ENCODE assay signal across 9 mouse cellular contexts in genomic region chr15:96848150-96848549, GRCm38 (mm10).
DNase-seq lines count a peak whose midpoint lies in the region; ATAC-seq and TF ChIP-seq lines count a peak whose summit lies in the region.
"Had no signal": no experiment of that assay in that cellular context is flagged by ENCODE, and none has a peak within 500 bp of the region (broad histone marks: within the 10 kb centered on the region; RNA-seq: fewer than 3 reads in every experiment).

No protein-coding gene starts in this region.

- H3K4me3 ChIP-seq in midbrain, embryonic 10.5 days: no peak overlapping the region
- no peak overlapping the region for H3K4me3 ChIP-seq in midbrain, embryonic 15.5 days
- H3K4me3 ChIP-seq in embryonic fibroblast, embryonic 13.5 days (ENCODE audit: insufficient read depth, low read length): no peak overlapping the region
- no peak overlapping the region for H3K4me3 ChIP-seq in midbrain, embryonic 16.5 days (ENCODE audit: low read depth, low read length)
- H3K4me3 ChIP-seq: neural tube, embryonic 13.5 days had no signal

- no peaks in the 10 kb centered on the region for H3K9me3 ChIP-seq in midbrain, embryonic 10.5 days (replicated peaks)
- no peaks in the 10 kb centered on the region for H3K9me3 ChIP-seq in midbrain, embryonic 15.5 days
- H3K9me3 ChIP-seq in midbrain, embryonic 16.5 days (replicated peaks; ENCODE audit: control insufficient read depth, low read length, poor library complexity, severe bottlenecking): no peaks in the 10 kb centered on the region
- H3K9me3 ChIP-seq: neural tube, embryonic 13.5 days had no signal

- peak; percentile 21 to 60 for DNase-seq in cerebellum, postnatal 14 days
- DNase-seq in cerebellum, adult 9-10 months: no peak
- DNase-seq in midbrain, embryonic 10.5 days (ENCODE audit: low spot score): peak; percentile 27
- peak; percentile 23 to 67 for DNase-seq in spleen, postnatal 10 days (ENCODE audit: low spot score in 2 of 2)
- DNase-seq in right cerebral cortex, postnatal 36 days (ENCODE audit: low spot score in 2 of 2): no peak

- no peak overlapping the region for H3K27ac ChIP-seq in midbrain, embryonic 10.5 days (replicated peaks)
- no peak overlapping the region for H3K27ac ChIP-seq in midbrain, embryonic 15.5 days
- H3K27ac ChIP-seq in embryonic fibroblast, embryonic 13.5 days (ENCODE audit: insufficient read depth, low read length): no peak overlapping the region
- no peak overlapping the region for H3K27ac ChIP-seq in midbrain, embryonic 16.5 days (ENCODE audit: low read length)
- H3K27ac ChIP-seq: neural tube, embryonic 13.5 days had no signal

- no peaks in the 10 kb centered on the region for H3K27me3 ChIP-seq in midbrain, embryonic 10.5 days (ENCODE audit: low read depth, poor library complexity, severe bottlenecking)
- H3K27me3 ChIP-seq in midbrain, embryonic 15.5 days (replicated peaks): no peaks in the 10 kb centered on the region
- no peaks in the 10 kb centered on the region for H3K27me3 ChIP-seq in midbrain, embryonic 16.5 days (ENCODE audit: control insufficient read depth, insufficient read depth, low read depth, low read length)
- H3K27me3 ChIP-seq: neural tube, embryonic 13.5 days had no signal

- no peaks in the 10 kb centered on the region for H3K36me3 ChIP-seq in midbrain, embryonic 10.5 days
- no peaks in the 10 kb centered on the region for H3K36me3 ChIP-seq in midbrain, embryonic 15.5 days (replicated peaks)
- H3K36me3 ChIP-seq in midbrain, embryonic 16.5 days (ENCODE audit: control insufficient read depth, insufficient read depth, low read length): no peaks in the 10 kb centered on the region
- H3K36me3 ChIP-seq: neural tube, embryonic 13.5 days had no signal

- WGBS in midbrain, embryonic 10.5 days: 85% methylated on average over 2 of the region's 2 CpGs
- WGBS in midbrain, embryonic 15.5 days: 88% methylated on average over 2 of the region's 2 CpGs
- 84% methylated on average over 2 of the region's 2 CpGs for WGBS in midbrain, embryonic 16.5 days

- no peak for ATAC-seq in midbrain, embryonic 15.5 days (replicated peaks)
- no peak for ATAC-seq in midbrain, embryonic 16.5 days

- TF ChIP-seq POLR2A in embryonic fibroblast, embryonic 13.5 days (IDR thresholded peaks at IDR 0.05; ENCODE audit: low read depth, low read length): no peak

- H3K4me2 ChIP-seq in midbrain, embryonic 15.5 days: no peak overlapping the region
- H3K4me2 ChIP-seq in midbrain, embryonic 16.5 days (ENCODE audit: low read length): no peak overlapping the region
- H3K4me2 ChIP-seq: neural tube, embryonic 13.5 days had no signal

- H3K4me1 ChIP-seq in midbrain, embryonic 10.5 days: no peaks in the 10 kb centered on the region
- H3K4me1 ChIP-seq in midbrain, embryonic 15.5 days: no peaks in the 10 kb centered on the region
- H3K4me1 ChIP-seq in embryonic fibroblast, embryonic 13.5 days (ENCODE audit: control insufficient read depth, insufficient read depth, low read length): peaks cover 2% of the 10 kb centered on the region; the same call in 1 of the 2 replicates
- no peaks in the 10 kb centered on the region for H3K4me1 ChIP-seq in midbrain, embryonic 16.5 days (ENCODE audit: control insufficient read depth, insufficient read depth, low read length)
- H3K4me1 ChIP-seq: neural tube, embryonic 13.5 days had no signal

- H3K9ac ChIP-seq in midbrain, embryonic 15.5 days: no peak overlapping the region
- H3K9ac ChIP-seq in midbrain, embryonic 16.5 days (ENCODE audit: low read depth, low read length): no peak overlapping the region
- H3K9ac ChIP-seq: neural tube, embryonic 13.5 days had no signal

- TF ChIP-seq CTCF in embryonic fibroblast, embryonic 13.5 days (IDR thresholded peaks at IDR 0.05; ENCODE audit: borderline replicate concordance, insufficient read depth, low read length): 0 out of 2 replicates have a peak, but pooled peaks have one; percentile 11

Comparison
In these comparisons a context has a peak if more than half of its experiments do, and no peak if none do; other contexts are left out.
1. DNase-seq: peak in cerebellum, postnatal 14 days (2 of 2), midbrain, embryonic 10.5 days (single experiment) and spleen, postnatal 10 days (2 of 2); none in cerebellum, adult 9-10 months (single experiment) and right cerebral cortex, postnatal 36 days (0 of 2).